Mouse (Mus musculus) heart, embryonic 10.5 days (tissue): Measurements from ENCODE around the gene Npw. TPM values are rescaled to one million over a fixed set of nuclear protein-coding genes. Genes with fewer than 3 reads are reported as not detected.
A peak's percentile ranks its signal among the peaks of the same experiment; 100 is the strongest.
"Not testable (repeated sequence)": the region's sequence is repeated elsewhere in the genome, so short reads cannot be mapped to it uniquely, and the experiment has no call there.

Experiments
- DNase-seq: peaks from one replicate; pipeline ENCODE4 v3.0.0-alpha.2; 2017; ENCODE audit warnings: low spot score
- H3K27ac ChIP-seq: fragments of 300-500 bp; sonication (generic); 2 replicates; pipeline ENCODE4 v1.5.1; 2016; ENCODE audit warnings: mild to moderate bottlenecking
- H3K27me3 ChIP-seq: fragments of 300-500 bp; sonication (generic); 2 replicates; pipeline ENCODE4 v1.6.1; 2016; ENCODE audit warnings: mild to moderate bottlenecking; ENCODE audit not compliant: poor library complexity, insufficient read depth, severe bottlenecking
- H3K36me3 ChIP-seq: fragments of 300-500 bp; sonication (generic); 2 replicates; pipeline ENCODE4 v1.6.1; 2016; ENCODE audit warnings: mild to moderate bottlenecking, moderate library complexity
- H3K4me1 ChIP-seq: fragments of 300-500 bp; sonication (generic); 2 replicates; pipeline ENCODE4 v1.6.1; 2016; ENCODE audit warnings: mild to moderate bottlenecking
- H3K4me3 ChIP-seq: fragments of 300-500 bp; sonication (generic); 2 replicates; pipeline ENCODE4 v1.5.1; 2016; ENCODE audit warnings: mild to moderate bottlenecking, moderate library complexity
- H3K9me3 ChIP-seq: fragments of 300-500 bp; sonication (generic); 2 replicates; pipeline ENCODE4 v1.6.1; 2016; ENCODE audit warnings: mild to moderate bottlenecking, moderate library complexity
- WGBS: fragments of 180-500 bp; shearing (Covaris S2); methylation state at CpG from one replicate; pipeline ENCODE4 v1.1.7; 2016; 5-methylcytosine and 5-hydroxymethylcytosine counted together
- polyA plus RNA-seq: library from polyadenylated mRNA; unstranded; fragments of >200 nt; fragmentation: Nextera tagmentation; extraction: Ambion mirVana; gene quantifications from 2 replicates; pipeline ENCODE4 v1.2.1, GENCODE M21; 2016

Gene Npw
- polyA plus RNA-seq, 1 experiment from 2014 or later, result 0.28 TPM

GRCm38 (mm10) chr17:24669214-24669544, 10.9 kb upstream of the Npw start:
- WGBS, result 11% methylated on average over 15 of the region's 15 CpGs
- peak overlapping the region; percentile 97 for H3K27ac ChIP-seq
- not testable (repeated sequence) for H3K36me3 ChIP-seq, H3K27me3 ChIP-seq, H3K9me3 ChIP-seq, DNase-seq
- peak overlapping the region; percentile 99 for H3K4me3 ChIP-seq
- peaks cover 43% of the 10 kb centered on the region for H3K4me1 ChIP-seq

DNA sequence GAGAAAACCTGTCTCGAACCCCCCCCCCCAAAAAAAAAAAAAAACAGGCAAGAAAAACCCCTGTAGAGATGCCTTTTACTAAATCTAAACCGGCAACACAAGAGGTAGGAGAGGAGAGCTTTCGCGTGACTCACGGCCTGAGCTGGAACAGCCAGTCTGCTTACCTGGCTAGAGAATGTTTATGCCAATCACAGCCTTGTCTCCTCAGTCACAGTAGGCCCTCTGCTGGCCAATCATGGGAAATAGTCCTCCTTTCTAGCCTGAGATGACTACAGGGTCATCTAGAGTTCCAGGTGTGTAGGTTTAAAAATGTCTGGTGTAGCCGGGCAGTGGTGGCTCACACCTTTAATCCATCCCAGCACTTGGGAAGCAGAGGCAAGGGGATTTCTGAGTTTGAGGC, 9.2 kb upstream of the Npw start:
- Histone ChIP-seq H3K9me3 (no peaks in the 10 kb centered on the region), H3K27ac (no peak overlapping the region), H3K4me1 (peaks cover 32% of the 10 kb centered on the region), H3K4me3 (no peak overlapping the region), H3K36me3 (no peaks in the 10 kb centered on the region), H3K27me3 (peaks cover 1% of the 10 kb centered on the region; the same call in 1 of the 2 replicates)
- DNase-seq, result peak; percentile 87
- WGBS, result 29% methylated on average over 6 of the region's 6 CpGs

DNA sequence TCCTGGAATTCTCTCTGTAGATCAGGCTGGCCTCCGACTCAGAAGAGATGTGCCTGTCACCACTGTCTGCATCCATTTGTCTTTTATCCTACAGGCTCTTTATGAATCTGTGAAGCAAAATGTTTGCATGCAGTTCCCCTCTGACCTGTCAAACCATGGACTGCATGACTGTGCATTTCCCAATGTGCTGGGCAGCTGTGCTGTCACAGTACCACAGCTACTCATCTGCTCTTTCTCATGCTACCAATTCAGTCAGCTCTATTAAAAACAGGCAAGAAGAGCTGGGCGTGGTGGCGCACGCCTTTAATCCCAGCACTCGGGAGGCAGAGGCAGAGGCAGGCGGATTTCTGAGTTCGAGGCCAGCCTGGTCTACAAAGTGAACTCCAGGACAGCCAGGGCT, 8.8 kb upstream of the Npw start:
- not testable (repeated sequence) for H3K27ac ChIP-seq, H3K27me3 ChIP-seq, H3K4me3 ChIP-seq, H3K36me3 ChIP-seq, H3K9me3 ChIP-seq, DNase-seq
- WGBS, result 53% methylated on average over 7 of the region's 7 CpGs
- peaks cover 28% of the 10 kb centered on the region for H3K4me1 ChIP-seq

DNA sequence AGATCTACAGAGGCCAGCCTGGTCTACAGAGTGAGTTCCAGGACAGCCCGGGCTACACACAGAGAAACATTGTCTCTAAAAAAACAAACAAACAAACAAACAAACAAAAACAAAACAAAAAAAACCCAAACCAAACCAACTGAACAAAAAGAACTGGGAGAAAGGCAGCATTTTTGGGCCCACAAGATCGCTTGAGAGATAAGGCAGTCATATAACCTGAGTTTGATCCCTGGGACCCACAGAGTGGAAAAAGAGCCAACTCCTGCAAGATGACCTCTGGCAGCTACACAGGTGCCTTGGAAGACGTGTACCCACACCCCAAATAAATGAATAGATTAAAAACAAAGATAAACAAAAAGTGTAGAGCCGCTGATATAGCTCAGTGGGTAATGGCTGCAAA, 3.3 kb downstream of the Npw start:
- peaks cover 87% of the 10 kb centered on the region for H3K27me3 ChIP-seq
- 77% methylated on average over 4 of the region's 4 CpGs for WGBS
- H3K27ac ChIP-seq, result no peak overlapping the region

GRCm38 (mm10) chr17:24653967-24654710, 4.1 kb downstream of the Npw start:
- peak; percentile 92 for DNase-seq
- Histone ChIP-seq H3K36me3 (no peaks in the 10 kb centered on the region), H3K4me3 (peak overlapping the region; percentile 48), H3K27ac (peak overlapping the region; percentile 74), H3K27me3 (peaks cover 85% of the 10 kb centered on the region), H3K9me3 (no peaks in the 10 kb centered on the region), H3K4me1 (peaks cover 36% of the 10 kb centered on the region)
- 5% methylated on average over 19 of the region's 19 CpGs for WGBS

More for the DNA sequence above, 3.3 kb downstream of the Npw start:
- Histone ChIP-seq H3K36me3 (no peaks in the 10 kb centered on the region), H3K4me1 (peaks cover 28% of the 10 kb centered on the region), H3K9me3 (no peaks in the 10 kb centered on the region), H3K4me3 (no peak overlapping the region)
- DNase-seq, result no peak

DNA sequence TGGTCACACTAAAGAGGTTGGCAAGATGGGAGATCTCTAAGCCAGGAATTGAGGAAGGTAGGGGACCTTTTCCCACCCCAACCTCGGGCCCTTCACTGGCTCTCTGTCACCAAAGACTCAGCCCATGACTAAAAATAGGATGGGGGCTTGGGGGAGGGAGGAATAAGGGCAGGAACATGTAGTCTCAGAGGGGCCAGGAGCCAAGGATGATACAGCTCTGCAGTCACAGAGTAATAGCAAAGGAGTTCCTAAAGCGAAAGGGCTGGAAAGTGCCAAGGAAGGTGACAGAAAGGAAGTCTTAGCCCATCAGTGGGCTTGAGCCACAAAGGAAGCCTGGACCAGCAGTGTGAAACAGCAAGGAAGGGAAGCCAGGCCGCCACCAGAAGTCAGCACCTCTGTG, 6.4 kb downstream of the Npw start:
- 57% methylated on average over 3 of the region's 3 CpGs for WGBS
- DNase-seq, result no peak
- peaks cover 85% of the 10 kb centered on the region for H3K27me3 ChIP-seq

DNA sequence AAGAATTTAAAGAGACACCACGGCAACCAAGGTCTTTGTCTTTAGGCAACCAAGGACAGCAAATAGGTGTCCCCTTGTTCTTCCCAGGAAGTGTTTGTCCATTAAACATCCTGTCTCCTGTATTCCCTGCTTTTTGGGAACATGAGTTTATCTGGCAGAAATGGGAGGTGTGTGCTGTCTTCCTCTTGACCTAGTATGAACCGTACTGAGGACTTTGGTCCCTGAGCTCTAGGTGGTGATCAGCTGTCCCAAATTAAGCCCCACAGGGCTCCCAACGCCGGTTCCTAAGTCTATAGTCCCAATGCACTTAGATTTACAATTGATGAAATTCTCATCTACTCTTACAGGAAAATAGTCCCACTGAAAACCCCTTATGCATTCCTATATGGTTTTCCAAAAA, 7.5 kb downstream of the Npw start:
- WGBS, result 77% methylated on average over 4 of the region's 4 CpGs
- Histone ChIP-seq H3K27me3 (peaks cover 82% of the 10 kb centered on the region), H3K4me3 (peak overlapping the region; percentile 86)

More for the DNA sequence above, 6.4 kb downstream of the Npw start:
- H3K4me3 ChIP-seq, result no peak overlapping the region
- no peaks in the 10 kb centered on the region for H3K9me3 ChIP-seq
- no peaks in the 10 kb centered on the region for H3K36me3 ChIP-seq
- peaks cover 37% of the 10 kb centered on the region for H3K4me1 ChIP-seq
- no peak overlapping the region for H3K27ac ChIP-seq

DNA sequence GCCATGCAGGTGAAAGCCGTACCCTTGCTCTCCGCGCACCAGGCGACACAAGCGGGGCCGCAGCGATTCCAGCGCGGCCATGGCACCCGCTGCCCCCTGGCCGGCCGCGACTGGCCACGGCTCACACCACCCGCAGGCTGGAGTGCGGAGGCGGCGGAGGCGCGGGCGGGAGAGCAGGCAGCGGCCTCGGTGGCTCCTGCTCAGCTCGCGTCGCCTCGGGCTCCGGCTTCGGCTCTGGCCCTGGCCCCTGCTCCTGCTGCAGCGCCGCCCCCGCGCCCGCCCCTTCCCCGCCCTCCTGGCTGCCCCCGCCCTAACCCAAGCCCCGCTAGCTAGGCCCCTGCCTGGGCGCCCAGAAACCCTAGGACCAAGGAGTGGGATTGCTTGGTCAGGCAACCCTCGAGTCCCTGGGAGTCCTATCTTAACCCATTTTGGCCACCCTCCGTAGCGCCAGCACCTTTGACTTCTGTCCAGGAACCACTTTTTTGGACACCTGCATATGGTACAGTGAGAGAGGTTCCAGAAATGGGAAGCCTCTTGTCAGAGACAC, 8.1 kb downstream of the Npw start, which contains the start of gene Slc9a3r2:
TSS of gene Slc9a3r2 (minus strand) at position 258 of the 547 bp plus-strand sequence.
- DNase-seq, result no peak
- no peaks in the 10 kb centered on the region for H3K36me3 ChIP-seq
- peak within 1 kb of the TSS; percentile 86 for H3K4me3 ChIP-seq
- H3K9me3 ChIP-seq, result no peaks in the 10 kb centered on the region
- under 1% methylated on average over 35 of the region's 41 CpGs for WGBS
- peaks cover 50% of the 10 kb centered on the region for H3K4me1 ChIP-seq
- peaks cover 84% of the 10 kb centered on the region for H3K27me3 ChIP-seq
- H3K27ac ChIP-seq, result peak within 1 kb of the TSS; percentile 90

More for the DNA sequence above, 7.5 kb downstream of the Npw start:
- no peaks in the 10 kb centered on the region for H3K36me3 ChIP-seq
- H3K27ac ChIP-seq, result no peak overlapping the region
- DNase-seq, result no peak
- no peaks in the 10 kb centered on the region for H3K9me3 ChIP-seq
- H3K4me1 ChIP-seq, result peaks cover 43% of the 10 kb centered on the region

- Histone ChIP-seq H3K27ac (peak overlapping the region; percentile 90), H3K4me1 (peaks cover 55% of the 10 kb centered on the region)
Observed at GRCm38 (mm10) chr17:24649581-24650069, 8.6 kb downstream of the Npw start.

GRCm38 (mm10) chr17:24648731-24649377, 9.4 kb downstream of the Npw start:
- H3K27me3 ChIP-seq, result peaks cover 83% of the 10 kb centered on the region
- peak overlapping the region; percentile 86 for H3K4me3 ChIP-seq
- no peaks in the 10 kb centered on the region for H3K9me3 ChIP-seq
- H3K27ac ChIP-seq, result peak overlapping the region; percentile 90; the same call in 1 of the 2 replicates
- DNase-seq, result no peak
- WGBS, result 73% methylated on average over 10 of the region's 10 CpGs
- peaks cover 63% of the 10 kb centered on the region for H3K4me1 ChIP-seq
- no peaks in the 10 kb centered on the region for H3K36me3 ChIP-seq

More at GRCm38 (mm10) chr17:24649581-24650069, 8.6 kb downstream of the Npw start:
- WGBS, result 2% methylated on average over 35 of the region's 35 CpGs
- Histone ChIP-seq H3K4me3 (peak overlapping the region; percentile 86), H3K36me3 (no peaks in the 10 kb centered on the region), H3K27me3 (peaks cover 84% of the 10 kb centered on the region), H3K9me3 (no peaks in the 10 kb centered on the region)
- no peak for DNase-seq

GRCm38 (mm10) chr17:24647493-24647892, 10.8 kb downstream of the Npw start:
- H3K4me3 ChIP-seq, result peak overlapping the region; percentile 17; the same call in 1 of the 2 replicates
- peaks cover 89% of the 10 kb centered on the region for H3K27me3 ChIP-seq
- H3K27ac ChIP-seq, result peak overlapping the region; percentile 65; the same call in 1 of the 2 replicates
- no peak for DNase-seq
- no peaks in the 10 kb centered on the region for H3K9me3 ChIP-seq
- H3K4me1 ChIP-seq, result peaks cover 76% of the 10 kb centered on the region
- H3K36me3 ChIP-seq, result 0 out of 2 replicates have a peak, but pooled peaks cover 3% of the 10 kb centered on the region
- 72% methylated on average over 11 of the region's 11 CpGs for WGBS

DNA sequence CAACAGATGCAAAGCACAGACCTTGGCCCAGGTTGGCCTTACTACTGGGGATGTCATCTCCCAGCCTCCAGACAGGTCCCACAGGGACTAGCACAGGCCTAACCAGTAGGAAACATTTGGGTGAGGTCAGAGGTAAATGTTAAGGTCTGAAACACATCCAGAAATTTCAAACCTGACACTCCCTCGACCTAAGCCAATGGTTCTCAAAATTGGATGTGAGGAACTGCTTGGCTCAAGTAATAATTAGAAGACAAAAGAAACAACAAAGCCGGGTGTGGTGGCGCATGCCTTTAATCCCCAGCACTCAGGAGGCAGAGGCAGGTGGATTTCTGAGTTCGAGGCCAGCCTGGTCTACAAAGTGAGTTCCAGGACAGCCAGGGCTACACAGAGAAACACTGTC, 11.9 kb downstream of the Npw start:
- peaks cover 3% of the 10 kb centered on the region; the same call in 1 of the 2 replicates for H3K36me3 ChIP-seq
- peaks cover 89% of the 10 kb centered on the region for H3K27me3 ChIP-seq
- H3K4me1 ChIP-seq, result peaks cover 74% of the 10 kb centered on the region
- H3K4me3 ChIP-seq, result no peak overlapping the region
- WGBS, result 80% methylated on average over 4 of the region's 4 CpGs
- H3K9me3 ChIP-seq, result no peaks in the 10 kb centered on the region
- DNase-seq, result no peak
- H3K27ac ChIP-seq, result peak overlapping the region; percentile 75; the same call in 1 of the 2 replicates

DNA sequence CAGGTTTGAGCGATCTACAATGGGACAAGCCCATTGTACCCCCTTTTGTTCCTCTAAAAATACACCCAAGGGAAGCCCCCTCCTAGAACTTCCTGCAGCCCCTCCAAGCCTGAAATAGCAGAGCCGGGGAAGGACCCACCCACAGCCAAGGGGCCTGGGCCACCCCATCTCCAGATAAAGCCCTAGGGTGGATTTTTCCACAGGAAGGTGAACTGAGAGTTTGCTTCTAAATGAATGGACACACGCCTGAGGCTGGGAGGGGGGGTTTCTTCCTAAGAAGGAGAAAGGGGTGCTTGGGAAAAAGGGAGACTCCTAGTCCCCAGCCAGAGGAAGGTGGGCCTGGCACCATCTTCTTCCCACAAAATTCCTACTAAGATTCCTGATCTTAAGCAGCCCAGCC, 12.3 kb downstream of the Npw start:
- no peaks in the 10 kb centered on the region for H3K9me3 ChIP-seq
- peaks cover 74% of the 10 kb centered on the region for H3K4me1 ChIP-seq
- peak overlapping the region; percentile 75 for H3K27ac ChIP-seq
- H3K4me3 ChIP-seq, result no peak overlapping the region; the same call in 1 of the 2 replicates
- peaks cover 87% of the 10 kb centered on the region for H3K27me3 ChIP-seq
- H3K36me3 ChIP-seq, result peaks cover 6% of the 10 kb centered on the region; the same call in 1 of the 2 replicates
- 55% methylated on average over 3 of the region's 3 CpGs for WGBS
- DNase-seq, result no peak
